Mouse (Mus musculus): ENCODE measurements around the gene Il9. TPM values are rescaled to one million over a fixed set of nuclear protein-coding genes. Genes with fewer than 3 reads are reported as not detected.

The Il9 gene
- polyA plus RNA-seq, 1 experiment from 2014 or later = not detected

GRCm38 (mm10) chr13:56478027-56478426, 4.0 kb downstream of the Il9 start:
- Histone ChIP-seq H3K4me1 (ENCODE audit: control insufficient read depth, insufficient read depth, low read length) (no peaks in the 10 kb centered on the region), H3K9me3 (ENCODE audit: control insufficient read depth, low read length) (no peaks in the 10 kb centered on the region), H3K27ac (ENCODE audit: low read depth, low read length) (no peak overlapping the region), H3K27me3 (ENCODE audit: control insufficient read depth, insufficient read depth, low read length) (no peaks in the 10 kb centered on the region), H3K9ac (replicated peaks; ENCODE audit: low read depth, low read length) (no peak overlapping the region), H3K36me3 (ENCODE audit: control insufficient read depth, insufficient read depth, low read length) (no peaks in the 10 kb centered on the region), H3K4me3 (ENCODE audit: low read depth, low read length) (no peak overlapping the region), H3K4me2 (ENCODE audit: low read depth, low read length) (no peak overlapping the region)
- WGBS = 82% methylated on average over 6 of the region's 6 CpGs
- no peak for ATAC-seq (ENCODE audit: low read depth)

GRCm38 (mm10) chr13:56477271-56477670, 4.8 kb downstream of the Il9 start:
- H3K27me3 ChIP-seq (ENCODE audit: control insufficient read depth, insufficient read depth, low read length) = no peaks in the 10 kb centered on the region
- H3K27ac ChIP-seq (ENCODE audit: low read depth, low read length) = no peak overlapping the region
- H3K9me3 ChIP-seq (ENCODE audit: control insufficient read depth, low read length) = no peaks in the 10 kb centered on the region
- no peak overlapping the region for H3K4me3 ChIP-seq (ENCODE audit: low read depth, low read length)
- H3K4me2 ChIP-seq (ENCODE audit: low read depth, low read length) = no peak overlapping the region
- no peaks in the 10 kb centered on the region for H3K4me1 ChIP-seq (ENCODE audit: control insufficient read depth, insufficient read depth, low read length)
- H3K9ac ChIP-seq (replicated peaks; ENCODE audit: low read depth, low read length) = no peak overlapping the region
- WGBS = 66% methylated on average over 6 of the region's 6 CpGs
- no peaks in the 10 kb centered on the region for H3K36me3 ChIP-seq (ENCODE audit: control insufficient read depth, insufficient read depth, low read length)
- no peak for ATAC-seq (ENCODE audit: low read depth)

- ATAC-seq (ENCODE audit: low read depth) = no peak
- no peaks in the 10 kb centered on the region for H3K36me3 ChIP-seq (ENCODE audit: control insufficient read depth, insufficient read depth, low read length)
- H3K27me3 ChIP-seq (ENCODE audit: control insufficient read depth, insufficient read depth, low read length) = no peaks in the 10 kb centered on the region
- H3K9ac ChIP-seq (replicated peaks; ENCODE audit: low read depth, low read length) = no peak overlapping the region
- H3K4me1 ChIP-seq (ENCODE audit: control insufficient read depth, insufficient read depth, low read length) = no peaks in the 10 kb centered on the region
- H3K4me3 ChIP-seq (ENCODE audit: low read depth, low read length) = no peak overlapping the region
- 80% methylated on average over 5 of the region's 5 CpGs for WGBS
- H3K9me3 ChIP-seq (ENCODE audit: control insufficient read depth, low read length) = no peaks in the 10 kb centered on the region
- no peak overlapping the region for H3K4me2 ChIP-seq (ENCODE audit: low read depth, low read length)
- no peak overlapping the region for H3K27ac ChIP-seq (ENCODE audit: low read depth, low read length)
These were observed 5.3 kb downstream of the Il9 start for GRCm38 (mm10) chr13:56476790-56477189.

- Histone ChIP-seq H3K4me1 (ENCODE audit: control insufficient read depth, insufficient read depth, low read length) (no peaks in the 10 kb centered on the region), H3K4me2 (ENCODE audit: low read depth, low read length) (no peak overlapping the region), H3K27ac (ENCODE audit: low read depth, low read length) (no peak overlapping the region), H3K36me3 (ENCODE audit: control insufficient read depth, insufficient read depth, low read length) (no peaks in the 10 kb centered on the region), H3K9ac (replicated peaks; ENCODE audit: low read depth, low read length) (no peak overlapping the region), H3K9me3 (ENCODE audit: control insufficient read depth, low read length) (no peaks in the 10 kb centered on the region), H3K4me3 (ENCODE audit: low read depth, low read length) (no peak overlapping the region), H3K27me3 (ENCODE audit: control insufficient read depth, insufficient read depth, low read length) (no peaks in the 10 kb centered on the region)
- ATAC-seq (ENCODE audit: low read depth) = 0 out of 2 replicates have a peak, but pooled peaks have one; percentile 49
- 27% methylated on average over 4 of the region's 4 CpGs for WGBS
These were observed 6.7 kb downstream of the Il9 start for GRCm38 (mm10) chr13:56475363-56475762.

DNA sequence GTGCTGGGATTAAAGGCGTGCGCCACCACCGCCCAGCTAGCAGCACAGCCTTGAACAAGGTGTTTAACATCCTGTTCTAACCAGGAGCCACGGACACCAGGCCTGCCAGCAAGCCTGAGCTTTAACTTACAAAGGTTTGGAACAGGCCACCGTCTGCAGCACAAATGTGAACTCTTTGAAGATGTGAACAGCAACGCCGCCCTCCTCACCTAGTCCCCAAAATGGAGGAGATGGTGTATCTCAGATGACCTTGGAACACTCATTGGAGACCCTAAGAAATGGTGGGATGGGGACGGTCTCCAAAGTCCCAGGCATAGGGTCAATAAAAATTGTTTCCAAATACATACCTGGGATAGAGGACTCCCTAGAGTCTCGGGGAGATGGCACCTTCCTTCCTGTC, 9.4 kb downstream of the Il9 start:
- no peak for ATAC-seq (ENCODE audit: low read depth)
- H3K27ac ChIP-seq (ENCODE audit: low read depth, low read length) = no peak overlapping the region
- H3K9ac ChIP-seq (replicated peaks; ENCODE audit: low read depth, low read length) = no peak overlapping the region
- H3K4me2 ChIP-seq (ENCODE audit: low read depth, low read length) = no peak overlapping the region
- no peaks in the 10 kb centered on the region for H3K27me3 ChIP-seq (ENCODE audit: control insufficient read depth, insufficient read depth, low read length)
- no peak overlapping the region for H3K4me3 ChIP-seq (ENCODE audit: low read depth, low read length)
- H3K4me1 ChIP-seq (ENCODE audit: control insufficient read depth, insufficient read depth, low read length) = no peaks in the 10 kb centered on the region
- 90% methylated on average over 9 of the region's 9 CpGs for WGBS
- no peaks in the 10 kb centered on the region for H3K36me3 ChIP-seq (ENCODE audit: control insufficient read depth, insufficient read depth, low read length)
- no peaks in the 10 kb centered on the region for H3K9me3 ChIP-seq (ENCODE audit: control insufficient read depth, low read length)

DNA sequence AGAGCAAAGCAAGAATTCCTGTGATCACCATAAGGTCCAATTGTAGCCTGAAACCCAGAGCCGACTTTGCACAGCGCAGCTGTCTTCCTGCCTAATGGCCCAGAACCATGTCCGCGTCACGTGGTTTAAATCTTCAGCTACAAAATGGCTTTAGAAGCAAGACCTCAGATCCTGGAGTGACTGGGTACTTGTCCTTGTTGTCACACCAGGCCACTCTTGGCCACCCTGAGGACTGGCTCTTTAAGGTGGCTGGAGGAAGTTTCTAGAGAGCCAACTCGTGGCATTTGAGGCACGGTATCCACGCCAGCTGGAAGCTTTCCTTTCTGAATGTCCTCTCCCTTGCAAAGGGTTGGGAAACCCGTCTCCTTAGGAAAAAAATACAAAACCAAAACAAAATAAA, 10.1 kb downstream of the Il9 start:
- no peak overlapping the region for H3K27ac ChIP-seq (ENCODE audit: low read depth, low read length)
- H3K27me3 ChIP-seq (ENCODE audit: control insufficient read depth, insufficient read depth, low read length) = no peaks in the 10 kb centered on the region
- H3K4me3 ChIP-seq (ENCODE audit: low read depth, low read length) = no peak overlapping the region
- WGBS = 72% methylated on average over 9 of the region's 9 CpGs
- no peaks in the 10 kb centered on the region for H3K9me3 ChIP-seq (ENCODE audit: control insufficient read depth, low read length)
- H3K9ac ChIP-seq (replicated peaks; ENCODE audit: low read depth, low read length) = no peak overlapping the region
- H3K36me3 ChIP-seq (ENCODE audit: control insufficient read depth, insufficient read depth, low read length) = no peaks in the 10 kb centered on the region
- H3K4me2 ChIP-seq (ENCODE audit: low read depth, low read length) = no peak overlapping the region
- ATAC-seq (ENCODE audit: low read depth) = no peak
- no peaks in the 10 kb centered on the region for H3K4me1 ChIP-seq (ENCODE audit: control insufficient read depth, insufficient read depth, low read length)

- no peaks in the 10 kb centered on the region for H3K9me3 ChIP-seq (ENCODE audit: control insufficient read depth, low read length)
- no peak overlapping the region for H3K4me2 ChIP-seq (ENCODE audit: low read depth, low read length)
- 94% methylated on average over 6 of the region's 6 CpGs for WGBS
- H3K27me3 ChIP-seq (ENCODE audit: control insufficient read depth, insufficient read depth, low read length) = no peaks in the 10 kb centered on the region
- ATAC-seq (ENCODE audit: low read depth) = no peak
- no peak overlapping the region for H3K27ac ChIP-seq (ENCODE audit: low read depth, low read length)
- H3K4me3 ChIP-seq (ENCODE audit: low read depth, low read length) = no peak overlapping the region
- no peak overlapping the region for H3K9ac ChIP-seq (replicated peaks; ENCODE audit: low read depth, low read length)
- no peaks in the 10 kb centered on the region for H3K4me1 ChIP-seq (ENCODE audit: control insufficient read depth, insufficient read depth, low read length)
- H3K36me3 ChIP-seq (ENCODE audit: control insufficient read depth, insufficient read depth, low read length) = no peaks in the 10 kb centered on the region
These were observed 10.8 kb downstream of the Il9 start for GRCm38 (mm10) chr13:56471211-56471610.

- Histone ChIP-seq H3K9me3 (ENCODE audit: control insufficient read depth, low read length) (no peaks in the 10 kb centered on the region), H3K4me3 (ENCODE audit: low read depth, low read length) (no peak overlapping the region), H3K9ac (replicated peaks; ENCODE audit: low read depth, low read length) (no peak overlapping the region), H3K27ac (ENCODE audit: low read depth, low read length) (no peak overlapping the region), H3K4me2 (ENCODE audit: low read depth, low read length) (no peak overlapping the region), H3K36me3 (ENCODE audit: control insufficient read depth, insufficient read depth, low read length) (no peaks in the 10 kb centered on the region), H3K4me1 (ENCODE audit: control insufficient read depth, insufficient read depth, low read length) (no peaks in the 10 kb centered on the region), H3K27me3 (ENCODE audit: control insufficient read depth, insufficient read depth, low read length) (no peaks in the 10 kb centered on the region)
- 97% methylated on average over 4 of the region's 4 CpGs for WGBS
- no peak for ATAC-seq (ENCODE audit: low read depth)
These were observed 13.5 kb downstream of the Il9 start for GRCm38 (mm10) chr13:56468536-56468935.

GRCm38 (mm10) chr13:56467786-56468185, 14.3 kb downstream of the Il9 start:
- Histone ChIP-seq H3K4me2 (ENCODE audit: low read depth, low read length) (no peak overlapping the region), H3K9ac (replicated peaks; ENCODE audit: low read depth, low read length) (no peak overlapping the region), H3K27ac (ENCODE audit: low read depth, low read length) (no peak overlapping the region), H3K4me3 (ENCODE audit: low read depth, low read length) (no peak overlapping the region), H3K27me3 (ENCODE audit: control insufficient read depth, insufficient read depth, low read length) (no peaks in the 10 kb centered on the region), H3K4me1 (ENCODE audit: control insufficient read depth, insufficient read depth, low read length) (no peaks in the 10 kb centered on the region), H3K36me3 (ENCODE audit: control insufficient read depth, insufficient read depth, low read length) (no peaks in the 10 kb centered on the region), H3K9me3 (ENCODE audit: control insufficient read depth, low read length) (no peaks in the 10 kb centered on the region)
- ATAC-seq (ENCODE audit: low read depth) = no peak
- 95% methylated on average over 7 of the region's 7 CpGs for WGBS

GRCm38 (mm10) chr13:56463750-56464149, 18.3 kb downstream of the Il9 start:
- 70% methylated on average over 6 of the region's 6 CpGs for WGBS
- H3K9ac ChIP-seq (replicated peaks; ENCODE audit: low read depth, low read length) = no peak overlapping the region
- H3K4me1 ChIP-seq (ENCODE audit: control insufficient read depth, insufficient read depth, low read length) = no peaks in the 10 kb centered on the region
- no peaks in the 10 kb centered on the region for H3K9me3 ChIP-seq (ENCODE audit: control insufficient read depth, low read length)
- no peak overlapping the region for H3K27ac ChIP-seq (ENCODE audit: low read depth, low read length)
- no peaks in the 10 kb centered on the region for H3K27me3 ChIP-seq (ENCODE audit: control insufficient read depth, insufficient read depth, low read length)
- no peak overlapping the region for H3K4me2 ChIP-seq (ENCODE audit: low read depth, low read length)
- H3K36me3 ChIP-seq (ENCODE audit: control insufficient read depth, insufficient read depth, low read length) = no peaks in the 10 kb centered on the region
- no peak for ATAC-seq (ENCODE audit: low read depth)
- H3K4me3 ChIP-seq (ENCODE audit: low read depth, low read length) = no peak overlapping the region

Data from neural tube, embryonic 14.5 days (tissue).